Mouse (Mus musculus): Measurements from ENCODE around the gene Mphosph9. TPM values are rescaled to one million over a fixed set of nuclear protein-coding genes. Genes with fewer than 3 reads are reported as not detected.

Mphosph9 gene
- polyA plus RNA-seq, 1 experiment, result 4.4 TPM

DNA sequence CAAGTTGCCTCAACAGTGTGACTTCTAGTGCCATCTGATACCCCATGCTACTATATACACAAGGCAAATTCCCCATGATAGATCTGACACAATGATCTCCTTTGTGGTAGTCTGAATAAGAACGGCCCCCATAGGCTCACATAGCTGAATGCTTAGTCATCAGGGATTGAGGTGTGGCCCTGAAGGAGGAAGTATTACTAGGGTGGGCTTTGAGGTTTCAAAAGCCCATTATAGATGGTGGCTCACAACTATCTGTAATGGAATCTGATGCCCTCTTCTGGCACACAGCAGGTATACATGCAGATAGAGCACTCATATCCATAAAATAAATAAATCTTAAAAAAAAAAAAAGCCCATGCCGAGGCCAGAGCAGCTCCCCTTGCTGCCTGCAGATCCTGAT is 68.6 kb downstream of the Mphosph9 start:
- Histone ChIP-seq H3K27me3 (ENCODE audit: control insufficient read depth, insufficient read depth, low read length) (no peaks in the 10 kb centered on the region), H3K4me3 (ENCODE audit: extremely low read depth, insufficient read depth, insufficient read length) (no peak overlapping the region), H3K27ac (ENCODE audit: insufficient read depth, low read length) (no peak overlapping the region), H3K4me1 (ENCODE audit: control insufficient read depth, insufficient read depth, insufficient read length) (no peaks in the 10 kb centered on the region), H3K36me3 (ENCODE audit: control insufficient read depth, insufficient read depth, low read length) (peaks cover 19% of the 10 kb centered on the region)
- DNase-seq (ENCODE audit: low read depth in 1 of 2, low spot score in 2 of 2), result no peak
- 48% methylated on average over 2 of the region's 2 CpGs for WGBS
- TF ChIP-seq CTCF (IDR thresholded peaks at IDR 0.05; ENCODE audit: extremely low read depth, insufficient read depth, insufficient read length, insufficient replicate concordance), result no peak
- TF ChIP-seq POLR2A (IDR thresholded peaks at IDR 0.05; ENCODE audit: low read depth, low read length), result no peak

- H3K27ac ChIP-seq (ENCODE audit: insufficient read depth, low read length), result no peak overlapping the region
- no peak overlapping the region for H3K4me3 ChIP-seq (ENCODE audit: extremely low read depth, insufficient read depth, insufficient read length)
- H3K27me3 ChIP-seq (ENCODE audit: control insufficient read depth, insufficient read depth, low read length), result no peaks in the 10 kb centered on the region
- 97% methylated on average over 1 of the region's 1 CpGs for WGBS
- TF ChIP-seq CTCF (IDR thresholded peaks at IDR 0.05; ENCODE audit: extremely low read depth, insufficient read depth, insufficient read length, insufficient replicate concordance), result no peak
- no peak for TF ChIP-seq POLR2A (IDR thresholded peaks at IDR 0.05; ENCODE audit: low read depth, low read length)
- H3K36me3 ChIP-seq (ENCODE audit: control insufficient read depth, insufficient read depth, low read length), result peaks cover 19% of the 10 kb centered on the region
- DNase-seq (ENCODE audit: low read depth in 1 of 2, low spot score in 2 of 2), result no peak
- no peaks in the 10 kb centered on the region for H3K4me1 ChIP-seq (ENCODE audit: control insufficient read depth, insufficient read depth, insufficient read length)
Observed at GRCm38 (mm10) chr5:124258026-124258425, 69.7 kb downstream of the Mphosph9 start.

GRCm38 (mm10) chr5:124255141-124255540 is 72.6 kb downstream of the Mphosph9 start:
- 92% methylated on average over 7 of the region's 7 CpGs for WGBS
- no peak overlapping the region for H3K27ac ChIP-seq (ENCODE audit: insufficient read depth, low read length)
- no peak overlapping the region for H3K4me3 ChIP-seq (ENCODE audit: extremely low read depth, insufficient read depth, insufficient read length)
- no peaks in the 10 kb centered on the region for H3K27me3 ChIP-seq (ENCODE audit: control insufficient read depth, insufficient read depth, low read length)
- no peaks in the 10 kb centered on the region for H3K4me1 ChIP-seq (ENCODE audit: control insufficient read depth, insufficient read depth, insufficient read length)
- TF ChIP-seq POLR2A (IDR thresholded peaks at IDR 0.05; ENCODE audit: low read depth, low read length), result no peak
- no peak for TF ChIP-seq CTCF (IDR thresholded peaks at IDR 0.05; ENCODE audit: extremely low read depth, insufficient read depth, insufficient read length, insufficient replicate concordance)
- no peak for DNase-seq (ENCODE audit: low read depth in 1 of 2, low spot score in 2 of 2)
- peaks cover 14% of the 10 kb centered on the region for H3K36me3 ChIP-seq (ENCODE audit: control insufficient read depth, insufficient read depth, low read length)

DNA sequence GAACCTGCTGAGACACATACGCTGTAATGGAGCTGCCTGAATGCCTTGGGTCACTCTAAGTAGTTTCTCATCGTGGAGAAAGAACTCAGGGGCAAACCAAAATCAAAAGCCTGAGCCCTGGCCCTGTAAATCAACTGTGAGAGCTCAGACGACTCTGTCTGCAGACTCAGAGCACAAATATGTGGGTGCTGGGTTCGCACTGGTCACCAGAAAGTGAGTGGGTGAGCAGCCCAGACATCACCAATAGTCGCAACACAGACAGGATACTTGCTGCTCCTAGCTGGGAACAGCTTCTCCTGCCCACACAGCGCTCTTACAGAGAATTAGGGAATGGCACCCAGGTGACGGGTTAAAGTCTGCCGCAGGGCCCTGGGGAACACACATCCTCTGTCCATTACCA is 74.2 kb downstream of the Mphosph9 start:
- 94% methylated on average over 8 of the region's 8 CpGs for WGBS
- no peak for DNase-seq (ENCODE audit: low read depth in 1 of 2, low spot score in 2 of 2)
- Histone ChIP-seq H3K4me1 (ENCODE audit: control insufficient read depth, insufficient read depth, insufficient read length) (no peaks in the 10 kb centered on the region; the same call in 1 of the 2 replicates), H3K27me3 (ENCODE audit: control insufficient read depth, insufficient read depth, low read length) (no peaks in the 10 kb centered on the region), H3K36me3 (ENCODE audit: control insufficient read depth, insufficient read depth, low read length) (peaks cover 12% of the 10 kb centered on the region), H3K27ac (ENCODE audit: insufficient read depth, low read length) (no peak overlapping the region), H3K4me3 (ENCODE audit: extremely low read depth, insufficient read depth, insufficient read length) (no peak overlapping the region)
- no peak for TF ChIP-seq CTCF (IDR thresholded peaks at IDR 0.05; ENCODE audit: extremely low read depth, insufficient read depth, insufficient read length, insufficient replicate concordance)

DNA sequence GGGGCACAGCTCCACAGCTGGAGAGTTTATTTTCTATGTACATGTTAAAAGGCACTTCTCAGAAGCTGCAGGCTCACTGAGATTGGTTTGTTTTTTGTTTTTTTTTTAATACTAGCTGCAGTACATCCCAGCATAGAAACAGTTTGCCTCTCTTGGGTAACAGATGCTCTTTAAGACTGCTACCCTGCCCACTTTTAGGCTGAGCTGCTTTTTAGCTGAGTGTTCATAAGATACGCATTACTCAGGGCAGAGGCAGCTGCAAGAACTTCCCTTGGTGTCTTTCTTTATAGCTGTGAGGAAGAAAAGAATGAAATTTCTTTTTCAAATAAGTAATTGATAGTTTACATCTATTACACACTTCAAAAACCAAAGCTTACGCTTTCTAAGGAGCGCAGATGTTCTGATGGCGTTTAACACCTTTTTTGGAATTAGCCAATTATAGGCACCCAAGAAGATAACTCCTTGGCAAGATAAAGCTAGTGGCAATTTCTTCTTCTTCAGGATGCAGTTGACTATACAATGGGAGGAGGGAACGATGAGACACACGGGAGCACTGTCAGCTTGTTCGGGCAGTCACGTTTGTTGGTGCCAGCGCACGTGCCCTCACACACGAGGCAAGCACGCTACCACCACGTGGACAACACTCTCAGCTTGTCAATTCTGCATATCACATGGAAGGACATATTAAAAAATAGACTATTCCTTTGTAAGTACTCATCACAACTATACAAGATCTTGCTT is 75.0 kb downstream of the Mphosph9 start:
- no peak overlapping the region for H3K27ac ChIP-seq (ENCODE audit: insufficient read depth, low read length)
- peaks cover 8% of the 10 kb centered on the region for H3K36me3 ChIP-seq (ENCODE audit: control insufficient read depth, insufficient read depth, low read length)
- H3K4me1 ChIP-seq (ENCODE audit: control insufficient read depth, insufficient read depth, insufficient read length), result peaks cover 4% of the 10 kb centered on the region; the same call in 1 of the 2 replicates
- H3K4me3 ChIP-seq (ENCODE audit: extremely low read depth, insufficient read depth, insufficient read length), result no peak overlapping the region
- TF ChIP-seq CTCF (IDR thresholded peaks at IDR 0.05; ENCODE audit: extremely low read depth, insufficient read depth, insufficient read length, insufficient replicate concordance) (no peak), POLR2A (IDR thresholded peaks at IDR 0.05; ENCODE audit: low read depth, low read length) (no peak)
- no peaks in the 10 kb centered on the region for H3K27me3 ChIP-seq (ENCODE audit: control insufficient read depth, insufficient read depth, low read length)
- no peak for DNase-seq (ENCODE audit: low read depth in 1 of 2, low spot score in 2 of 2)
- 96% methylated on average over 13 of the region's 13 CpGs for WGBS

DNA sequence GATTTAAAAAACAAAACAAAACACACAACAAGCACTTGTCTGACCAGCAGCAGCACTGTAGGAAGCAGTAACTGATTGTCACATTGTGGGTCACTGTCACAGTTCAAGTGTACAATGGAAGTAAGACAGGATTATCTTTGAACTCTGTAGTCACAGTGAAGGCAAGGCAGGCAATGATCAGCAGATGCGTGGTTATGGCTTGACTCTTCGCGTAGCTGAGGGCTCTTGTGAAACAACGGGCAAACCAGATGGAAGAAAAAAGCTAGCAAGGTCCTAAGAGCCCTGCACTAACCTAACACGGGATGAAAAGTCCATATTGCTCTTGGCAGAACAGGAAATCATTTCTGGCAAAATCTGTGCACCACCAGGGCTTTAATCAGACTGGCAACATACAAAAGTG is 76.7 kb downstream of the Mphosph9 start:
- 0 out of 2 replicates have a peak, but pooled peaks cover 3% of the 10 kb centered on the region for H3K36me3 ChIP-seq (ENCODE audit: control insufficient read depth, insufficient read depth, low read length)
- TF ChIP-seq CTCF (IDR thresholded peaks at IDR 0.05; ENCODE audit: extremely low read depth, insufficient read depth, insufficient read length, insufficient replicate concordance) (no peak), POLR2A (IDR thresholded peaks at IDR 0.05; ENCODE audit: low read depth, low read length) (no peak)
- H3K4me1 ChIP-seq (ENCODE audit: control insufficient read depth, insufficient read depth, insufficient read length), result peaks cover 4% of the 10 kb centered on the region; the same call in 1 of the 2 replicates
- no peak overlapping the region for H3K27ac ChIP-seq (ENCODE audit: insufficient read depth, low read length)
- no peak for DNase-seq (ENCODE audit: low read depth in 1 of 2, low spot score in 2 of 2)
- 88% methylated on average over 5 of the region's 5 CpGs for WGBS
- no peak overlapping the region for H3K4me3 ChIP-seq (ENCODE audit: extremely low read depth, insufficient read depth, insufficient read length)
- no peaks in the 10 kb centered on the region for H3K27me3 ChIP-seq (ENCODE audit: control insufficient read depth, insufficient read depth, low read length)

Measured in spleen, adult 2 months (tissue).